Mouse (Mus musculus): ENCODE measurements around the gene Atxn1. TPM values are rescaled to one million over a fixed set of nuclear protein-coding genes. Genes with fewer than 3 reads are reported as not detected.

Gene Atxn1
- polyA plus RNA-seq, 1 experiment from 2014 or later, result 8.2 TPM

- Histone ChIP-seq H3K36me3 (peaks cover 4% of the 10 kb centered on the region; the same call in 1 of the 2 replicates), H3K9me3 (no peaks in the 10 kb centered on the region), H3K4me2 (no peak overlapping the region), H3K4me3 (no peak overlapping the region), H3K9ac (no peak overlapping the region), H3K27ac (replicated peaks) (no peak overlapping the region), H3K4me1 (replicated peaks) (peaks cover 6% of the 10 kb centered on the region), H3K27me3 (no peaks in the 10 kb centered on the region)
- ATAC-seq (ENCODE audit: low read depth), result no peak
- WGBS, result 85% methylated on average over 5 of the region's 5 CpGs
Measured at GRCm38 (mm10) chr13:45938083-45938482, 26.7 kb downstream of the Atxn1 start.

GRCm38 (mm10) chr13:45936765-45937164, 28.0 kb downstream of the Atxn1 start:
- no peak overlapping the region for H3K27ac ChIP-seq (replicated peaks)
- ATAC-seq (ENCODE audit: low read depth), result no peak
- no peak overlapping the region for H3K4me3 ChIP-seq

GRCm38 (mm10) chr13:45935798-45936197, 29.0 kb downstream of the Atxn1 start:
- no peak overlapping the region for H3K4me3 ChIP-seq
- ATAC-seq (ENCODE audit: low read depth), result no peak
- no peak overlapping the region for H3K4me2 ChIP-seq
- H3K9me3 ChIP-seq, result peaks cover 4% of the 10 kb centered on the region; the same call in 1 of the 2 replicates
- H3K4me1 ChIP-seq (replicated peaks), result peaks cover 6% of the 10 kb centered on the region
- H3K27me3 ChIP-seq, result no peaks in the 10 kb centered on the region
- H3K36me3 ChIP-seq, result 0 out of 2 replicates have a peak, but pooled peaks cover under 1% of the 10 kb centered on the region
- no peak overlapping the region for H3K9ac ChIP-seq
- WGBS, result 83% methylated on average over 7 of the region's 7 CpGs
- H3K27ac ChIP-seq (replicated peaks), result no peak overlapping the region

More at GRCm38 (mm10) chr13:45936765-45937164, 28.0 kb downstream of the Atxn1 start:
- no peak overlapping the region for H3K4me2 ChIP-seq
- peaks cover 6% of the 10 kb centered on the region for H3K4me1 ChIP-seq (replicated peaks)
- H3K9me3 ChIP-seq, result peaks cover 2% of the 10 kb centered on the region; the same call in 1 of the 2 replicates
- peaks cover 4% of the 10 kb centered on the region; the same call in 1 of the 2 replicates for H3K36me3 ChIP-seq
- no peak overlapping the region for H3K9ac ChIP-seq
- H3K27me3 ChIP-seq, result no peaks in the 10 kb centered on the region

- Histone ChIP-seq H3K27me3 (no peaks in the 10 kb centered on the region), H3K4me2 (no peak overlapping the region), H3K27ac (replicated peaks) (no peak overlapping the region), H3K36me3 (no peaks in the 10 kb centered on the region), H3K4me1 (replicated peaks) (peaks cover 6% of the 10 kb centered on the region), H3K4me3 (no peak overlapping the region), H3K9ac (no peak overlapping the region), H3K9me3 (peaks cover 4% of the 10 kb centered on the region; the same call in 1 of the 2 replicates)
- WGBS, result 83% methylated on average over 6 of the region's 6 CpGs
- no peak for ATAC-seq (ENCODE audit: low read depth)
Measured at GRCm38 (mm10) chr13:45934841-45935240, 30.0 kb downstream of the Atxn1 start.

DNA sequence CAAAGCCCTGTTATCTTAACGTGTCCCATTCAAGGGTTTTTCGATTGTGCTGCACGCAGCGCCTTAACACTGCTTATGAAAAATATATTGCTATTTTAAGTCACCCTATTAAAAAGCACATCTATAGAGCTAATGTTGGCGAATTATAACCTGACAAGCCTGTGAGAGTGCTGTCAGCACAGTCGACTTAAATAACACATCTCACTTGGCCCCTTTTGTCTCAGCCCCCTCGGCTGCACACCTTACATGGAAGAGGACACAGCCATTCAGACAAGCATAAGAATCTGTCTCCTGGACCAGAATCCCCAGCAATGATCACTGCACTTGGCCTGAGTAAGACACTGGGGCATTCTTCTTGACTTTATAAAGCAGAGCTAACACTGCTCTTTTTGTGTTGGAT, 30.7 kb downstream of the Atxn1 start:
- no peak overlapping the region for H3K4me2 ChIP-seq
- H3K27me3 ChIP-seq, result no peaks in the 10 kb centered on the region
- 73% methylated on average over 7 of the region's 7 CpGs for WGBS
- peaks cover 4% of the 10 kb centered on the region; the same call in 1 of the 2 replicates for H3K9me3 ChIP-seq
- H3K4me1 ChIP-seq (replicated peaks), result peaks cover 6% of the 10 kb centered on the region
- no peaks in the 10 kb centered on the region for H3K36me3 ChIP-seq
- no peak overlapping the region for H3K4me3 ChIP-seq
- H3K9ac ChIP-seq, result peak overlapping the region; percentile 9; the same call in 1 of the 2 replicates
- ATAC-seq (ENCODE audit: low read depth), result no peak
- 0 out of 2 replicates have a peak overlapping the region, but pooled peaks have one; percentile 28 for H3K27ac ChIP-seq (replicated peaks)

- H3K27me3 ChIP-seq, result no peaks in the 10 kb centered on the region
- peaks cover 4% of the 10 kb centered on the region; the same call in 1 of the 2 replicates for H3K9me3 ChIP-seq
- H3K9ac ChIP-seq, result no peak overlapping the region
- 81% methylated on average over 8 of the region's 8 CpGs for WGBS
- no peak overlapping the region for H3K4me3 ChIP-seq
- H3K4me2 ChIP-seq, result no peak overlapping the region
- H3K4me1 ChIP-seq (replicated peaks), result peaks cover 6% of the 10 kb centered on the region
- no peaks in the 10 kb centered on the region for H3K36me3 ChIP-seq
- no peak overlapping the region for H3K27ac ChIP-seq (replicated peaks)
- ATAC-seq (ENCODE audit: low read depth), result no peak
Measured at GRCm38 (mm10) chr13:45932491-45932921, 32.3 kb downstream of the Atxn1 start.

- peaks cover 4% of the 10 kb centered on the region; the same call in 1 of the 2 replicates for H3K9me3 ChIP-seq
- H3K4me3 ChIP-seq, result no peak overlapping the region
- no peaks in the 10 kb centered on the region for H3K36me3 ChIP-seq
- no peak overlapping the region for H3K9ac ChIP-seq
- H3K27ac ChIP-seq (replicated peaks), result no peak overlapping the region
- no peak for ATAC-seq (ENCODE audit: low read depth)
- peaks cover 6% of the 10 kb centered on the region for H3K4me1 ChIP-seq (replicated peaks)
- no peaks in the 10 kb centered on the region for H3K27me3 ChIP-seq
- 44% methylated on average over 1 of the region's 1 CpGs for WGBS
- H3K4me2 ChIP-seq, result no peak overlapping the region
Measured at GRCm38 (mm10) chr13:45931891-45932290, 32.9 kb downstream of the Atxn1 start.

- H3K36me3 ChIP-seq, result no peaks in the 10 kb centered on the region
- no peak overlapping the region for H3K9ac ChIP-seq
- H3K4me1 ChIP-seq (replicated peaks), result peaks cover 6% of the 10 kb centered on the region
- H3K9me3 ChIP-seq, result peaks cover 4% of the 10 kb centered on the region; the same call in 1 of the 2 replicates
- no peaks in the 10 kb centered on the region for H3K27me3 ChIP-seq
- no peak for ATAC-seq (ENCODE audit: low read depth)
- no peak overlapping the region for H3K4me3 ChIP-seq
- no peak overlapping the region for H3K4me2 ChIP-seq
- no peak overlapping the region for H3K27ac ChIP-seq (replicated peaks)
- 92% methylated on average over 5 of the region's 5 CpGs for WGBS
Measured at GRCm38 (mm10) chr13:45931215-45931614, 33.6 kb downstream of the Atxn1 start.

DNA sequence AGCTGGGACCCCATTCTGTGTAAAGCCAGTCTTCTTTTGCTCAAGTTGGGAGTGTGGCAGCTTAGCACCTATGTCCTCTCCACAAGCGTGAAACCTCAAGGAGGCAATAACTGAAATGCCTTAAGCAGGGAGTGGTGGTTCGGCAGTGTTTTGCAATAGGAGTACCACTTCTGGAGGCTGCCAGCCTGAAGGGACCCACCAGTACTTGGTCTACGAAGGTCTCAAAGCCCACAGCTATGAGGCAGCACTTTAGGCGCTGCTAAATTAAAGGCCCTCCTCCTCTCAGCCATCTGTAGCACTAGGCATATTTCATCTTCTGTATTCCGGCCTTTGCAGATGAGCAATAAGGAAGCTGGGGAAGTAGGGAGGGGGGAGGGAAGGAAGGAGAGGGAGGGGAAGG, 35.1 kb downstream of the Atxn1 start:
- peaks cover 6% of the 10 kb centered on the region for H3K4me1 ChIP-seq (replicated peaks)
- H3K27ac ChIP-seq (replicated peaks), result no peak overlapping the region
- H3K9me3 ChIP-seq, result peaks cover 4% of the 10 kb centered on the region; the same call in 1 of the 2 replicates
- H3K4me2 ChIP-seq, result no peak overlapping the region
- 60% methylated on average over 5 of the region's 5 CpGs for WGBS
- no peaks in the 10 kb centered on the region for H3K27me3 ChIP-seq
- H3K9ac ChIP-seq, result no peak overlapping the region
- H3K36me3 ChIP-seq, result no peaks in the 10 kb centered on the region
- no peak overlapping the region for H3K4me3 ChIP-seq
- ATAC-seq (ENCODE audit: low read depth), result no peak

DNA sequence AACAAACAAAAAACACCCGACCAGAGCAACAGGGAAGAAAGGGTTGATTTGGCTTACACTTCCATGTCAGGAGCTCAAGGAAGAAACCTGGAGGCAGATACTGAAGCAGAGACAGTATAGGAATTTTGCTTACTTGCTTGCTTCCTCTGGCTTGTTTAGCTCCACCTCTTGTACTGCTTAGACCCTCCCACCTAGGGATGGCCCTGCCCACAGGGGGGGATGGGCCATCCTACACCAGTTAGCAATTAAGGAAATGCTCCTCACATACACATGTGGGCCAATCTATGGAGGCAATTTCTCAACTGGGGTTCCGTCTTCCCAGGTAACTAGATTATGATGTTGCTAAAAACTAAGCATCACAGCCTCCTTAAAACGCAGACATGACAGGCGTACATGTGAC, 39.5 kb downstream of the Atxn1 start:
- Histone ChIP-seq H3K9me3 (no peaks in the 10 kb centered on the region), H3K27ac (replicated peaks) (no peak overlapping the region), H3K4me1 (replicated peaks) (no peaks in the 10 kb centered on the region; the same call in 1 of the 2 replicates), H3K27me3 (no peaks in the 10 kb centered on the region), H3K36me3 (no peaks in the 10 kb centered on the region), H3K9ac (no peak overlapping the region), H3K4me2 (no peak overlapping the region), H3K4me3 (no peak overlapping the region)
- whole genome bisulfite sequencing, result 85% methylated on average over 4 of the region's 4 CpGs
- no peak for ATAC-seq (ENCODE audit: low read depth)

- no peak overlapping the region for H3K4me2 ChIP-seq
- WGBS, result 86% methylated on average over 7 of the region's 7 CpGs
- H3K4me3 ChIP-seq, result no peak overlapping the region
- no peaks in the 10 kb centered on the region; the same call in 1 of the 2 replicates for H3K4me1 ChIP-seq (replicated peaks)
- no peaks in the 10 kb centered on the region for H3K36me3 ChIP-seq
- H3K9me3 ChIP-seq, result no peaks in the 10 kb centered on the region
- no peaks in the 10 kb centered on the region for H3K27me3 ChIP-seq
- no peak overlapping the region for H3K27ac ChIP-seq (replicated peaks)
- no peak for ATAC-seq (ENCODE audit: low read depth)
- no peak overlapping the region for H3K9ac ChIP-seq
Measured at GRCm38 (mm10) chr13:45924555-45924954, 40.3 kb downstream of the Atxn1 start.

DNA sequence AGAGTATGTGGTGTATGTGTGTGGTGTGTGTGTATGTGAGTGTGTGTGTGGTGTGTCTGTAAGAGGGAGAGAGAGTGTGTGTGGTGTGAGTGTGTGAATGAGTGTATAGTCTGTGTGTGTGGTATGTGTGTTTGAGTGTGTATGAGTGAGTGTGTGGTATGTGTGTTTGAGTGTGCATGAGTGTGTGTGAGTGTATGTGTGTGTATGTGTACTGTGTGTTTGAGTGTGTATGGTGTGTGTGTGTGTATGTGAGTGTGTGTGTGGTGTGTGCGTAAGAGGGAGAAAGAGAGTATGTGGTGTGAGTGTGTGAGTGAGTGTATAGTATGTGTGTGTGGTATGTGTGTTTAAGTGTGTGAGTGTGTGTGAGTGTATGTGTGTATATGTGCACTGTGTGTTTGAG, 41.7 kb downstream of the Atxn1 start:
- Histone ChIP-seq H3K9me3 (no peaks in the 10 kb centered on the region), H3K4me3 (no peak overlapping the region), H3K27ac (replicated peaks) (no peak overlapping the region), H3K9ac (no peak overlapping the region), H3K27me3 (no peaks in the 10 kb centered on the region), H3K4me2 (no peak overlapping the region), H3K4me1 (replicated peaks) (no peaks in the 10 kb centered on the region; the same call in 1 of the 2 replicates), H3K36me3 (no peaks in the 10 kb centered on the region)
- ATAC-seq (ENCODE audit: low read depth), result no peak
- WGBS, result 96% methylated on average over 1 of the region's 1 CpGs

DNA sequence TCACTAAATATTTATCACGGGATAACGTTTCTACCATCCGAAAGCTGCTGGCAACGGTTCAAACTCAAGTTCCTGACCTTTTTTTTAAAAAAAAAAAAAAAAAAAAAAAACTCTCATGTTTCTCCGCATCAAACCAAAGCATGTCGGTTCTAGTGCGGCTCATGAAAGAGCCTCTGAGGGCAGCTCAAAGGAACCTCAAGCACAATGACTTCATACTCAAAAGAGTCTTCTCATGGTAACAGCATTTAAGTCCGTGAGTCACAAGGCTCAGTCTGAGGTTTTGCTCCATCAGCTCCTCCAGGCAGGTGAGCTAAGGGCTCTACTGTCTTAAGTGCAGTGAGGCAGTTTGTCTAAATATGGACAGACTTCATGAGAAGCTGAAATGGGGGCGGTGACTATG, 42.3 kb downstream of the Atxn1 start:
- Histone ChIP-seq H3K4me3 (no peak overlapping the region), H3K9me3 (no peaks in the 10 kb centered on the region), H3K4me1 (replicated peaks) (no peaks in the 10 kb centered on the region; the same call in 1 of the 2 replicates), H3K4me2 (no peak overlapping the region), H3K27ac (replicated peaks) (no peak overlapping the region), H3K9ac (no peak overlapping the region), H3K36me3 (no peaks in the 10 kb centered on the region), H3K27me3 (no peaks in the 10 kb centered on the region)
- 61% methylated on average over 9 of the region's 9 CpGs for WGBS
- ATAC-seq (ENCODE audit: low read depth), result no peak

Measured in neural tube, embryonic 13.5 days (tissue).